Mouse (Mus musculus) heart, postnatal 0 days (tissue): ENCODE results near the gene Esrrg. TPM values are rescaled to one million over a fixed set of nuclear protein-coding genes. Genes with fewer than 3 reads are reported as not detected.

Experiments
- ATAC-seq: fragments of 200-750 bp; cut with Nextera tagmentation; 2 replicates; pipeline ENCODE4 v1.8.0; 2017; ENCODE audit warnings: low read depth, moderate number of reproducible peaks, moderate library complexity; ENCODE audit not compliant: insufficient read depth
- DNase-seq: peaks from one replicate; pipeline ENCODE4 v3.0.0-alpha.2; 2016; ENCODE audit warnings: low spot score
- H3K27ac ChIP-seq: fragments of 300-500 bp; sonication (generic); 2 replicates; pipeline ENCODE4 v1.5.1; 2014; ENCODE audit warnings: low read depth, mild to moderate bottlenecking
- H3K27me3 ChIP-seq: fragments of 300-500 bp; sonication (generic); 2 replicates; pipeline ENCODE4 v1.6.1; 2014; ENCODE audit warnings: low read length, mixed read lengths; ENCODE audit not compliant: control insufficient read depth, insufficient read depth
- H3K36me3 ChIP-seq: fragments of 300-500 bp; sonication (generic); replicated peaks from 2 replicates; pipeline ENCODE4 v1.6.1; 2014; ENCODE audit warnings: low read length, mixed read lengths; ENCODE audit not compliant: control insufficient read depth, insufficient read depth
- H3K4me1 ChIP-seq: fragments of 300-500 bp; sonication (generic); 2 replicates; pipeline ENCODE4 v1.6.1; 2014; ENCODE audit warnings: antibody characterized with exemption; ENCODE audit not compliant: control insufficient read depth, insufficient read depth
- H3K4me2 ChIP-seq: fragments of 300-500 bp; sonication (generic); 2 replicates; pipeline ENCODE4 v1.6.1; 2014; ENCODE audit warnings: low read depth, mild to moderate bottlenecking, low read length, moderate library complexity
- H3K4me3 ChIP-seq: fragments of 300-500 bp; sonication (generic); 2 replicates; pipeline ENCODE4 v1.5.1; 2014; ENCODE audit warnings: low read depth, low read length
- H3K9ac ChIP-seq: fragments of 300-500 bp; sonication (generic); replicated peaks from 2 replicates; pipeline ENCODE4 v1.6.1; 2014; ENCODE audit warnings: low read depth, low read length, mixed read lengths
- H3K9me3 ChIP-seq: fragments of 300-500 bp; sonication (generic); replicated peaks from 2 replicates; pipeline ENCODE4 v1.6.1; 2016; ENCODE audit warnings: low read length; ENCODE audit not compliant: control insufficient read depth
- CTCF ChIP-seq: IDR thresholded peaks from 2 replicates; pipeline ENCODE4 v1.5.1; 2016; ENCODE audit warnings: antibody characterized with exemption, control low read depth, low read depth
- EP300 ChIP-seq: IDR thresholded peaks from 2 replicates; pipeline ENCODE4 v1.6.1; 2016; ENCODE audit warnings: antibody characterized with exemption, low read depth
- WGBS: fragments of 180-500 bp; shearing (Covaris S2); extraction: QIAGEN DNeasy Blood & Tissue Kit; methylation state at CpG from one replicate; pipeline ENCODE4 v1.1.7; 2014; 5-methylcytosine and 5-hydroxymethylcytosine counted together
- polyA plus RNA-seq: library from polyadenylated mRNA; unstranded; fragments of >200 nt; fragmentation: Nextera tagmentation; extraction: Ambion mirVana; gene quantifications from 2 replicates; pipeline ENCODE4 v1.2.1, GENCODE M21; 2015
- total RNA-seq: library from RNA; depleted of rRNA; stranded (reverse); fragments of >200 nt; gene quantifications from 2 replicates; pipeline ENCODE4 v1.2.3, GENCODE M21; 2014; ENCODE audit warnings: low replicate concordance

Gene Esrrg
- total and polyA plus RNA-seq, 2 experiments from 2014 or later: 11.5 to 16.8 TPM

DNA sequence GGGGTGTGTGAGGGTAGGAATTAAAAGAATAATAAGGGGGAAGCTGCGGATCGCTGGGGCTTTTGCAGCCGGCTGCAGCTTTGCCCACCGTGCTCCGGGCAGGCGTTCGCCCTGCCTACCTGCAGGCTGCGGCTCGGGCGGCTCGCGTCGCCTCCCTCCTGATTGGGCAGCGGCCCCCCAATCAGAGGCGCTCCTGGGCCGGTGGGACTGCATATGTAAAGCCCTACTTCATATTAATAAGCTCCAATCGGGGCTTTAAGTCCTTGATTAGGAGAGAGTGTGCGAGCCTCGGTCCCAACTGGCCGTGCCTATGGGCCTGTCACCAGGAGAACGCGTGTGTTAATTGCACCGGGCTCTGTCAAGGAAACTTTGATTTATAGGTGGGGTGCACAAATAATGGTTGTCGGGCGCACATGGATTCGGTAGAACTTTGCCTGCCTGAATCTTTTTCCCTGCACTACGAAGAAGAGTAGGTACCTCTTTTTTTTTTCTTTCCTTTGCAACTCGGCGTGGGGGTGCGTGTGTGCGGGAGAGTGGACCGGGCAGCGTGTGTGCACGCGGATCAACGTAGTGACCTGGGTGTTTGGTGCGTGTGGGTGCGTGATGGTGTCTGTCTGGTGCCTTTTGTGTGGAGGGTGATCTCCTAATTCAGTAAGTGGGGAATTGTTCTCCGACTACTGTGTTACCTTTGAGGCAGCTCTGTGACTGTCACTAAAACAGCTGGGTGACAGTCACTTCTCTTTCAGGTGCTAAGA is 389.2 kb downstream of the Esrrg start:
- DNase-seq (peak; percentile 87), ATAC-seq (peak; percentile 96)
- TF ChIP-seq EP300 (no peak), CTCF (no peak)
- Histone ChIP-seq H3K4me1 (0 out of 2 replicates have a peak, but pooled peaks cover 4% of the 10 kb centered on the region), H3K9me3 (no peaks in the 10 kb centered on the region), H3K9ac (peak overlapping the region; percentile 42; the same call in 1 of the 2 replicates), H3K4me2 (peak overlapping the region; percentile 55), H3K4me3 (peak overlapping the region; percentile 51), H3K36me3 (no peaks in the 10 kb centered on the region), H3K27ac (peak overlapping the region; percentile 65), H3K27me3 (no peaks in the 10 kb centered on the region)
- WGBS: under 1% methylated on average over 39 of the region's 39 CpGs

- H3K36me3 ChIP-seq: no peaks in the 10 kb centered on the region
- peak overlapping the region; percentile 62 for H3K4me2 ChIP-seq
- peak overlapping the region; percentile 67 for H3K27ac ChIP-seq
- H3K4me3 ChIP-seq: peak overlapping the region; percentile 36
- H3K4me1 ChIP-seq: 0 out of 2 replicates have a peak, but pooled peaks cover 4% of the 10 kb centered on the region
- TF ChIP-seq EP300 (no peak), CTCF (no peak)
- DNase-seq (no peak), ATAC-seq (no peak)
- H3K27me3 ChIP-seq: no peaks in the 10 kb centered on the region
- H3K9ac ChIP-seq: peak overlapping the region; percentile 13
- WGBS: 29% methylated on average over 4 of the region's 4 CpGs
- H3K9me3 ChIP-seq: no peaks in the 10 kb centered on the region
These were observed 390.5 kb downstream of the Esrrg start for GRCm38 (mm10) chr1:187999121-187999520.

DNA sequence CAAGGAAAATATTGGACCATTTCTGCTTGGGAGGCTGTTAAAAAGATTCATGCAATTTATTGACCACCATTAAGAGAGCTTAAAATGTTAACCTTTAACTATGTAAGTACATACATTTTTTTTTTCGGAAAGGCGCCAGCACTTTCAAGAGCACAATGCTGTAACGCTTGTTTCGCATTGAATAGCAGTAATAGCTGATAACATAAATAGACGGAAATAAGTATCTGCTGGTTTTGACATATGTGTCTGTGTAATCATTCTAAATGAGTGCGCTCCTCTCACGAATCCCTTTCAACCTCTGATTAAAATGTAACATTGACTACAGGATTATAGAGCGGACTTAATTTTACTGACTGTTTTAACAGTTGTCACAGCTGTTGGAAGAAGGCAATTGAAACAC is 391.6 kb downstream of the Esrrg start:
- no peaks in the 10 kb centered on the region for H3K36me3 ChIP-seq
- TF ChIP-seq EP300: no peak
- TF ChIP-seq CTCF: no peak
- H3K4me2 ChIP-seq: peak overlapping the region; percentile 62
- DNase-seq: no peak
- no peaks in the 10 kb centered on the region for H3K9me3 ChIP-seq
- H3K27ac ChIP-seq: peak overlapping the region; percentile 12; the same call in 1 of the 2 replicates
- H3K27me3 ChIP-seq: no peaks in the 10 kb centered on the region
- peak overlapping the region; percentile 13; the same call in 1 of the 2 replicates for H3K9ac ChIP-seq
- WGBS: 35% methylated on average over 8 of the region's 8 CpGs
- H3K4me1 ChIP-seq: 0 out of 2 replicates have a peak, but pooled peaks cover 4% of the 10 kb centered on the region
- H3K4me3 ChIP-seq: peak overlapping the region; percentile 36
- ATAC-seq: no peak

- peak overlapping the region; percentile 58 for H3K4me2 ChIP-seq
- DNase-seq: no peak
These were observed 398.4 kb downstream of the Esrrg start for GRCm38 (mm10) chr1:188006820-188007491.

GRCm38 (mm10) chr1:188008476-188008875 is 399.9 kb downstream of the Esrrg start:
- Histone ChIP-seq H3K36me3 (no peaks in the 10 kb centered on the region), H3K9ac (no peak overlapping the region), H3K27ac (no peak overlapping the region), H3K27me3 (no peaks in the 10 kb centered on the region), H3K4me2 (peak overlapping the region; percentile 58; the same call in 1 of the 2 replicates), H3K4me3 (no peak overlapping the region), H3K4me1 (peaks cover 14% of the 10 kb centered on the region; the same call in 1 of the 2 replicates), H3K9me3 (no peaks in the 10 kb centered on the region)
- DNase-seq (no peak), ATAC-seq (no peak)
- TF ChIP-seq EP300 (no peak), CTCF (no peak)
- 62% methylated on average over 13 of the region's 13 CpGs for WGBS

More at GRCm38 (mm10) chr1:188006820-188007491, 398.4 kb downstream of the Esrrg start:
- TF ChIP-seq CTCF (no peak), EP300 (no peak)
- Histone ChIP-seq H3K9me3 (no peaks in the 10 kb centered on the region), H3K36me3 (no peaks in the 10 kb centered on the region), H3K27me3 (no peaks in the 10 kb centered on the region), H3K27ac (peak overlapping the region; percentile 50), H3K9ac (peak overlapping the region; percentile 26), H3K4me3 (peak overlapping the region; percentile 32), H3K4me1 (peaks cover 16% of the 10 kb centered on the region; the same call in 1 of the 2 replicates)
- WGBS: 17% methylated on average over 13 of the region's 13 CpGs
- no peak for ATAC-seq
